Mouse (Mus musculus) liver, embryonic 14.5 days (tissue): ENCODE data around the gene Adamts8. TPM values are rescaled to one million over a fixed set of nuclear protein-coding genes. Genes with fewer than 3 reads are reported as not detected.

Experiments used
- ATAC-seq: fragments of 200-750 bp; cut with Nextera tagmentation; 2 replicates; pipeline ENCODE4 v1.8.0; 2017; ENCODE audit warnings: moderate number of reproducible peaks, mild to moderate bottlenecking, moderate library complexity; ENCODE audit not compliant: insufficient read depth
- DNase-seq, 3 experiments: peaks; one replicate each; pipeline ENCODE4 v3.0.0-alpha.2; 2012 to 2013; ENCODE audit warnings: low read depth in 3 of 3, low spot score in 3 of 3
- H3K27ac ChIP-seq: fragments of 300-500 bp; sonication (generic); 2 replicates; pipeline ENCODE4 v1.5.1; 2014; ENCODE audit warnings: moderate library complexity, mild to moderate bottlenecking, control low read depth, inconsistent platforms
- H3K27me3 ChIP-seq: fragments of 300-500 bp; sonication (generic); 2 replicates; pipeline ENCODE4 v1.6.1; 2014; ENCODE audit warnings: mild to moderate bottlenecking, low read length, moderate library complexity; ENCODE audit not compliant: control insufficient read depth, insufficient read depth
- H3K36me3 ChIP-seq: fragments of 300-500 bp; sonication (generic); replicated peaks from 2 replicates; pipeline ENCODE4 v1.6.1; 2014; ENCODE audit warnings: low read depth; ENCODE audit not compliant: control insufficient read depth, insufficient read depth
- H3K4me1 ChIP-seq, 2 experiments: fragments of 200-500 bp in 1 of 2; fragments of 300-500 bp in 1 of 2; sonication (generic) in 1 of 2; replicated peaks; 2 replicates each; pipeline ENCODE4 v1.6.1; 2012 to 2014; ENCODE audit warnings: antibody characterized with exemption in 1 of 2, inconsistent platforms in 1 of 2, low read length in 1 of 2; ENCODE audit not compliant: control insufficient read depth in 2 of 2, insufficient read depth in 2 of 2
- H3K4me2 ChIP-seq: fragments of 300-500 bp; sonication (generic); 2 replicates; pipeline ENCODE4 v1.6.1; 2014; ENCODE audit warnings: low read depth, mild to moderate bottlenecking, control low read depth, moderate library complexity
- H3K4me3 ChIP-seq, 2 experiments: fragments of 200-500 bp in 1 of 2; fragments of 300-500 bp in 1 of 2; sonication (generic) in 1 of 2; 2 replicates each; pipeline ENCODE4 v1.5.1; 2012 to 2014; ENCODE audit warnings: low read depth in 2 of 2, low read length in 2 of 2, mild to moderate bottlenecking in 2 of 2, control low read depth in 1 of 2, inconsistent platforms in 1 of 2, moderate library complexity in 1 of 2; ENCODE audit not compliant: insufficient read depth in 1 of 2
- H3K9ac ChIP-seq: fragments of 300-500 bp; sonication (generic); replicated peaks from 2 replicates; pipeline ENCODE4 v1.6.1; 2014; ENCODE audit warnings: mild to moderate bottlenecking, control low read depth, moderate library complexity
- H3K9me3 ChIP-seq: fragments of 300-500 bp; sonication (generic); 2 replicates; pipeline ENCODE4 v1.6.1; 2016; ENCODE audit warnings: low read length, mixed read lengths; ENCODE audit not compliant: control insufficient read depth
- CTCF ChIP-seq: IDR thresholded peaks from 2 replicates; pipeline ENCODE4 v1.5.1; 2016; ENCODE audit warnings: antibody characterized with exemption, low read depth, control low read depth
- EP300 ChIP-seq: IDR thresholded peaks from 2 replicates; pipeline ENCODE4 v1.6.1; 2016; ENCODE audit warnings: antibody characterized with exemption, low read depth
- WGBS: fragments of 180-500 bp; shearing (Covaris S2); extraction: QIAGEN DNeasy Blood & Tissue Kit; methylation state at CpG from one replicate; pipeline ENCODE4 v1.1.7; 2014; ENCODE audit not compliant: insufficient replicate concordance; 5-methylcytosine and 5-hydroxymethylcytosine counted together
- polyA plus RNA-seq, 2 experiments: library from polyadenylated mRNA; depleted of rRNA in 1 of 2; stranded (reverse) in 1 of 2; unstranded in 1 of 2; fragments of >200 nt; fragmentation: Nextera tagmentation in 1 of 2; extraction: Ambion mirVana in 1 of 2; gene quantifications; 2 replicates each; pipeline versions ENCODE4 v1.2.1 to v1.2.3; 2012 to 2014

Adamts8 gene
- polyA plus RNA-seq, 2 experiments: 0.04 to 0.07 TPM

GRCm38 (mm10) chr9:30914241-30914640, 28.1 kb upstream of the Adamts8 start:
- DNase-seq (no peak), ATAC-seq (no peak)
- H3K27ac ChIP-seq: no peak overlapping the region
- H3K4me1 ChIP-seq: 0 out of 4 replicates have a peak, but pooled peaks cover 0 to 2% of the 10 kb centered on the region in 2 experiments
- H3K9ac ChIP-seq: no peak overlapping the region
- TF ChIP-seq CTCF: no peak
- TF ChIP-seq EP300: no peak
- 79% methylated on average over 2 of the region's 2 CpGs for WGBS
- H3K36me3 ChIP-seq: no peaks in the 10 kb centered on the region
- no peak overlapping the region for H3K4me3 ChIP-seq
- no peak overlapping the region for H3K4me2 ChIP-seq
- no peaks in the 10 kb centered on the region for H3K9me3 ChIP-seq
- no peaks in the 10 kb centered on the region for H3K27me3 ChIP-seq

GRCm38 (mm10) chr9:30916266-30916968, 25.9 kb upstream of the Adamts8 start:
- Histone ChIP-seq H3K27me3 (peaks cover 4% of the 10 kb centered on the region; the same call in 1 of the 2 replicates), H3K9me3 (no peaks in the 10 kb centered on the region), H3K4me2 (no peak overlapping the region), H3K9ac (no peak overlapping the region), H3K4me1 (0 out of 4 replicates have a peak, but pooled peaks cover 0 to 2% of the 10 kb centered on the region in 2 experiments), H3K4me3 (no peak overlapping the region), H3K36me3 (no peaks in the 10 kb centered on the region), H3K27ac (no peak overlapping the region)
- whole genome bisulfite sequencing: 62% methylated on average over 6 of the region's 6 CpGs
- DNase-seq (no peak), ATAC-seq (no peak)
- TF ChIP-seq EP300 (no peak), CTCF (no peak)

- Histone ChIP-seq H3K9ac (no peak overlapping the region), H3K36me3 (no peaks in the 10 kb centered on the region), H3K27ac (no peak overlapping the region), H3K9me3 (no peaks in the 10 kb centered on the region), H3K4me1 (no peaks in the 10 kb centered on the region), H3K4me3 (no peak overlapping the region), H3K27me3 (peaks cover 15% of the 10 kb centered on the region), H3K4me2 (no peak overlapping the region)
- TF ChIP-seq EP300 (no peak), CTCF (no peak)
- no peak for DNase-seq
- no peak for ATAC-seq
- WGBS: 58% methylated on average over 12 of the region's 12 CpGs
Observed at GRCm38 (mm10) chr9:30918466-30919356, 23.7 kb upstream of the Adamts8 start.

- ATAC-seq (no peak), DNase-seq (no peak)
- Histone ChIP-seq H3K4me3 (no peak overlapping the region), H3K4me2 (no peak overlapping the region), H3K9ac (no peak overlapping the region), H3K36me3 (no peaks in the 10 kb centered on the region), H3K4me1 (no peaks in the 10 kb centered on the region), H3K27me3 (peaks cover 15% of the 10 kb centered on the region), H3K9me3 (no peaks in the 10 kb centered on the region), H3K27ac (no peak overlapping the region)
- 72% methylated on average over 9 of the region's 9 CpGs for WGBS
- TF ChIP-seq EP300: no peak
- no peak for TF ChIP-seq CTCF
Observed at GRCm38 (mm10) chr9:30919686-30920085, 22.7 kb upstream of the Adamts8 start.

- H3K36me3 ChIP-seq: no peaks in the 10 kb centered on the region
- no peak overlapping the region for H3K4me3 ChIP-seq
- H3K4me1 ChIP-seq: no peaks in the 10 kb centered on the region
- 14% methylated on average over 6 of the region's 6 CpGs for WGBS
- peak; percentile 47 for TF ChIP-seq CTCF
- TF ChIP-seq EP300: no peak
- DNase-seq (no peak), ATAC-seq (no peak)
- no peak overlapping the region for H3K4me2 ChIP-seq
- no peaks in the 10 kb centered on the region for H3K9me3 ChIP-seq
- no peak overlapping the region for H3K9ac ChIP-seq
- H3K27me3 ChIP-seq: peaks cover 15% of the 10 kb centered on the region
- H3K27ac ChIP-seq: no peak overlapping the region
Observed at GRCm38 (mm10) chr9:30920736-30921135, 21.6 kb upstream of the Adamts8 start.
